Mouse (Mus musculus): Measurements from ENCODE around the gene Sorl1.
A peak's percentile ranks its signal among the peaks of the same experiment; 100 is the strongest.

Sorl1 gene

GRCm38 (mm10) chr9:41950109-41950990 is 173.7 kb downstream of the Sorl1 start:
- peak; percentile 92 for DNase-seq

GRCm38 (mm10) chr9:41949476-41949875 is 174.6 kb downstream of the Sorl1 start:
- no peak for DNase-seq

GRCm38 (mm10) chr9:41944964-41945363 is 179.1 kb downstream of the Sorl1 start:
- no peak for DNase-seq

- DNase-seq, result no peak
Observed at GRCm38 (mm10) chr9:41942970-41943635, 181.0 kb downstream of the Sorl1 start.

- no peak for DNase-seq
Observed at GRCm38 (mm10) chr9:41940311-41940853, 183.7 kb downstream of the Sorl1 start.

GRCm38 (mm10) chr9:41938449-41938848 is 185.6 kb downstream of the Sorl1 start:
- DNase-seq, result no peak

- peak; percentile 40 for DNase-seq
Observed at GRCm38 (mm10) chr9:41937967-41938348, 186.1 kb downstream of the Sorl1 start.

GRCm38 (mm10) chr9:41937341-41937966 is 186.6 kb downstream of the Sorl1 start:
- no peak for DNase-seq

GRCm38 (mm10) chr9:41936598-41936997 is 187.5 kb downstream of the Sorl1 start:
- no peak for DNase-seq

- no peak for DNase-seq
Observed at GRCm38 (mm10) chr9:41935979-41936378, 188.1 kb downstream of the Sorl1 start.

GRCm38 (mm10) chr9:41935373-41935971 is 188.6 kb downstream of the Sorl1 start:
- DNase-seq, result peak; percentile 22

GRCm38 (mm10) chr9:41934848-41935372 is 189.2 kb downstream of the Sorl1 start:
- DNase-seq, result no peak

GRCm38 (mm10) chr9:41929986-41930385 is 194.1 kb downstream of the Sorl1 start:
- no peak for DNase-seq

- no peak for DNase-seq
Observed at GRCm38 (mm10) chr9:41925721-41926120, 198.4 kb downstream of the Sorl1 start.

- DNase-seq, result no peak
Observed at GRCm38 (mm10) chr9:41924140-41924539, 200.0 kb downstream of the Sorl1 start.

GRCm38 (mm10) chr9:41922416-41922815 is 201.7 kb downstream of the Sorl1 start:
- DNase-seq, result no peak

- DNase-seq, result no peak
Observed at GRCm38 (mm10) chr9:41918657-41919380, 205.3 kb downstream of the Sorl1 start.

- DNase-seq, result no peak
Observed at GRCm38 (mm10) chr9:41918155-41918554, 205.9 kb downstream of the Sorl1 start.

- DNase-seq, result no peak
Observed at GRCm38 (mm10) chr9:41915571-41915970, 208.5 kb downstream of the Sorl1 start.
